Mouse (Mus musculus): ENCODE data around the gene Abhd2.

- no peak for TF ChIP-seq POLR2A (IDR thresholded peaks at IDR 0.05; ENCODE audit: control insufficient read depth, extremely low read depth, insufficient read depth, low read length, poor library complexity)
- TF ChIP-seq CTCF (IDR thresholded peaks at IDR 0.05; ENCODE audit: borderline replicate concordance, control insufficient read depth, extremely low read depth, insufficient read depth, low read length, poor library complexity): no peak
Observed at GRCm38 (mm10) chr7:79241931-79242625, 30.9 kb upstream of the Abhd2 start.

All from thymus, adult 2 months (tissue).